Mouse (Mus musculus) inflammation-experienced regulatory T-cells, adult 6 months (primary cell): ENCODE data around the gene 7420426K07Rik. TPM values are rescaled to one million over a fixed set of nuclear protein-coding genes. Genes with fewer than 3 reads are reported as not detected.

Experiments
- ATAC-seq: one replicate; pipeline ENCODE4 v1.8.0; 2017
- polyA plus RNA-seq, 3 experiments: library from polyadenylated mRNA; unstranded; fragments of 100-300 nt; shearing (Covaris generic); gene quantifications; one replicate each; pipeline ENCODE4 v1.2.1; 2017

Gene 7420426K07Rik
- polyA plus RNA-seq, result not detected

DNA sequence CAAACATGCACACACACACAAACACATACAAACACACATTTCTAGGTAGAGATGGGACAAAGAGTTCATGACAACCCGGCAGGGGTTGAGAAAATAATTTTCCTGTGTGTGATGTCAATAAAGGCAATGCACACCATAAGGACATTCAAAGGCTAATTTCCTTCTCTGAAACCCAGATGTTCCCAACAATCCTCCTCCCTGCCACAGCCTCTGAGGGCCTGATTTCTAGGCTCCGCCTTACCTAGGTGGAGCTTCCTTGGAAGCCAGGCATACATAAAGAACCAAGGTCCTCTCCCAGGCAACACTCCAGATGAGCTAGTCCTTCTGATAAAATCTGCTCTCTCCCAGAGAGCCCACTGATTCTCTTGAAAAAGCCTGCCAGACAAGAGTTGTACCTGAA, at the start of gene 7420426K07Rik:
Gene 7420426K07Rik (plus strand): TSS at position 301 of the 400 bp plus-strand sequence.
- ATAC-seq, result no peak

DNA sequence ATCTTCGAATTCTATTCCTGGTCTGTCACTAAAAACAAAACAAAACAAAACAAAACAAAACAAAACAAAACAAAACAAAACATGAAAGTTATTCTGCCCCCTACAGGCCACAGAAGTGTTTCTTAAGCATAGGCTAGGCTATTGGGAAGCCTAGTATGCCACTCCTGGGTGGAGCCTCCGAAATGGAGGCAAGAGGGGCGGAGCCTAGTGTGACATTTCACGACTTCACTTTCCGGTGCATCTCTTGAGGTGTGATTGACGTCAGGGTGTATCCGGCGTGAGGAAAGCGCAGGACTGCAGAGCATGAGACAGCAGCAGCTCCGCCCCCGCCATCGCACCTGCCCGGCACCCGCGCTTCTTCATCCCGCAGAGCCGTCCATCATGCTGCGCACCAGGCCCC, 46.7 kb upstream of the 7420426K07Rik start, which contains the start of gene Prr23a2:
Gene Prr23a2 (plus strand): TSS at position 285 of the 400 bp plus-strand sequence.
- ATAC-seq, result no peak

DNA sequence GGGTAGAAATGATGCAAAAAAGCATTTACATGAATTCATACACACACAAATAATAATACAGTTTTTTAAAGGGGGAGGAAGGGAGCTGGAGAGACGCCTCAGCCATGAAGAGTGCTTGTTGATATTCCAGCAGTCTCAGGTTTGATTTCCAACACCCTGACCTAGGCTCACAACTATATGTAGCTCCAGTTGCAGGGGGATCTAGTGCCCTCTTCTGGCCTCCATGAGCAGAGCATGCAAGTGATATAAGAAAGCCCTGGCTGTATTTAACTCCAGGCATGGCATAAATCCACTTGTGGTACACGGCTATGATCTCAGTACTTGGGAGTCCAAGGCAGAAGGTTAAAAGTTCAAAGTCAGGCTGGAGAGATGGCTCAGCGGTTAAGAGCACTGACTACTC, 39.5 kb upstream of the 7420426K07Rik start:
- no peak for ATAC-seq

DNA sequence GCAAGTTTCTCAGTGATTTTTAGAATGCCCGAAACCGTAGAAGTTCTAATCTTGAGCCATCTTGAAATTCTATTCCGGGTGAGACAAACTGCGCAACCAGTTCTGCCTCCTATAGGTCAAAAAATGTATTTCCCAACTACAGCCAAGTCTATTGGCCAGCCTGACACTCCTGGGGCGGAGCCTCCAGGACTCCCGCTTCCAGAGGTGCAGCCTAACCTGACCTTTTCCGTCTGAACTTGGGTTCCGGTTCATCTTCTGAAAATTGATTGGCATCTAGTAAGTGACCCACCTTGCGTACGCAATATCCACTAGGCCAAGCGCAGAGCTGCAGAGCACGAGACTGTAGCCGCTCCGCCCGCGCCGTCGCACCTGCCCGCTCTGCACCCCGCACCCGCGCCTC, 38.3 kb upstream of the 7420426K07Rik start, which contains the start of gene Prr23a3:
Gene Prr23a3 (plus strand): TSS at position 197 of the 400 bp plus-strand sequence.
- ATAC-seq, result no peak

DNA sequence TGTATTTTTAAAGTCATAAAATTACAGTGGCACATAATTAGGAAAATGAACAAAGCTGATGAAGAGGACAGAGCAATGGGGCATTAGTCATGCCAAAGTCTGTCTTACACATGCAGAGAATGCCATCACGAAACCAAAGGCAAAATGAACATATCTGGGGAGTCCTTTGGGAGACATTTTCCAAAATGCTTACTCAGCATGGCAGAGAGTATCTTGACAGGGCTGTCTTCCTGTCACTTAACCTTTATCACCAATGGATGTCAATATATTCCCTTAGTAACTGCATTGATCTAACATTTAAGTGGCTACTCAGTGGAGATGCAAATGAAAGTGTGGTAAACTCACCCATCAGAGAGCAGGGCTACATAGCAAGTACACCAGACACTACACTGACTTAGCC, 1.4 kb upstream of the 7420426K07Rik start:
- no peak for ATAC-seq

DNA sequence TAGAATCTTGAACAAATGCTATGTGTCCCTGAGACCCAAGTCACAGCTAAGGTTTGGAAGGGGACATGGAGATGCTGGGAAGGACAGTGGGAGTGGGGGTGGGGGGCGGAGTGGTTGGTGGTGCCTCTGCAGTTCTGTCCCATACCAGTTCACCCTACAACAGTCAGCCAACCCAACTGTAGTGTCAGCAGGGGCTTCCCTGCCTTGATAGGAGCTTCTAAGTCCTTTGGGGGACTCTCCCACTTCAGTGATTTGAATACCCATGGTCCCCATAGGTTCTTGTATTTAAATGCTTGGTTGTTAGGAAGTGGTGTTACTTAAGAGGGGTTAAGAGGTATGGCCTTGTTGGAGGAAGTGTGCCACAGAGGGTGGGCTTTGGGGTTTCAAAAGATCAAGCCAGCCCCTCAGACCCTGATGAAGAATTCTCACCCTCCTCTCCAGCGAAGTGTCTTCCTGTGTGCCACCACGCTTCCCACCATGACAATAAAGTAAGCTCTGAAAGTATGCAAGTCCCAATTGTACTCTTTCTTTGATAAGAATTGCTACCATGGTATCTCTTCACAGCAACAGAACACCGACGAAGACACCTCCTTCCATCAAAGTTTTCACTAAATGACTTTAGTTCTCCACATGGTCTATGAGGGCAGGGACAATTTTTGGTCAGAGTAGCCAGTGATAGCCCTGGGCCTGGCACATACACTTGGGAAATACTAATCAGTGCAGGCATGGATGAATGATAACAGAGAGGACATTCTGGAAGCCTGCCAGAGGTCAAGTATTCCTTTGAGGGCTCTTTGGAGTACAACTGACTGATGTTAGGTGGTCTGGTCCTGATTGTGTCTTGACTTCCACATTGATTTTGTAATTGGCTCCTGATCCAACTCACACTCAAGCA, 18.0 kb downstream of the 7420426K07Rik start:
- ATAC-seq, result no peak

DNA sequence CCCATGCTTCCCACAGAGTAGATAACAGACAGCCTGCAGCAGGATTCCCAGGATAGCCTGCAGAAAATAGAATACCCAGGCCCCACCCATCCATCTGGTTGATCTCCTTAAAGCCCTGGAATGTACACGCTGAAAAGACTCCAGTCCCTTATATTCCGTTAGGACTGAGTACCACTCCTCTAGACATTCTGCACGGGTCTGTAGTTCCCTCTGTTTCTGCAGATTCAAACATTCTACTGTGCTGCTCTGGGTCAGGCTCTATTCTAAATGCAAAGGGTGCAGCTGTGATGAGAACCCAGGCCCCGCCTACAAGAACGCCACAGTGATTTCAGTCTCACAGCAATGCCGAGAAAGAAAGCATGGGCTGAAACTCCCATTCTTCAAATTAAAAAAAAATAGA, 20.2 kb downstream of the 7420426K07Rik start:
- no peak for ATAC-seq

DNA sequence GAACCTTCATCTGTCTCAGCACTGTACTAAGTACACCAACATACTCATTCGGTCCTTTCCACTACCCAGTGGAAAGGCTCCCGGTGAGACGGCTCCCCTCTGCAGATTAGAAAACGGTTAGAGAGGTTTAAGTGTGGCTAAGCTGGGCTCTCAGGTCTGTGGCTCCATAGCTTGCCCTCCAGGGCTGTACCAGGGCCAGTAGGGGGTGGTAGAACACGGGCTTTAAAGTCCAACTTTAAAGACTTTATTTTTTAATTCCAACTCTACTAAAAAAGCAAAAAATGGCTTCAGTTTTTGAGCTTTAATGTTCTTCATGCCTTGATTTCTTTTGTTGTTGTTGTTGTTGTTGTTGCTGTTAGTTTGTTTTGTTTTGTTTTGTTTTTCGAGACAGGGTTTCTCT, 21.3 kb downstream of the 7420426K07Rik start:
- no peak for ATAC-seq

DNA sequence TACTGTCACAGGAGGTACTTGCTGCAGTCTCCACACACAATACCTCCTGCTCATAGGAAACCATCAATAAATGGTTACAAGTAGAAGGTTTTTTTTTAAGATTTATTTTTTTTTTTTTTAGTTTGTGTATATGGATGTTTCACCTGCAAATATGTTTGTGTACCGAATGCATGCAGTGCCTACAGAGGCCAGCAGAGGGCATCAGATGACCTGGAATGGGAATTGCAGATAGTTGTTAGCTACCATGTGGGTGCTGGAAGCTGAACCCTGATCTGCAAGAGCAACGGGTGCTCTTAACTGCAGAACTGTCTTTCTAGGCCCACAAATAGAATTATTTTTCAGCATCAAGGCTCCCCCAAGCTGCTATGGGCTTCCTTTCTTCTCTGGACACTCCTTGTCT, 26.6 kb downstream of the 7420426K07Rik start:
- no peak for ATAC-seq

DNA sequence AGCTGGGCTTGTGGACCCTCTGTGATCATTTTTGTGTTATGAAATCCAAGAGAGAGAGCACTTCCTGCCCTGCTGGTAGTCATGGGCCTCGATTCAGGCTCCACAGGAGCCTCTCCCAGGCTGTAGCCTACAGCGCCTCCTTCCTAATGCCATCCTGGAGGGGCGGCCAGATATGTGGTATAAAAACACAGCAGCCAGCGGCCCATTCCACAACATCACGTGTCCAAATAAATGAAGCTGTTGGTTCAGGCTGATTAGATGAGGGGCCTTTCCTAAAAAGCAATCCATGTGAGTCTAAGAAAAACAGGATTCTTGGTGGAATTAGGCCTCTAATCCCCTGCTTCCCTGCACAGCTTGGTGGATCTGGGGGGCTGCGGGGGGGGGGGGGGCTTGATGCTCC, 30.0 kb downstream of the 7420426K07Rik start:
- ATAC-seq, result no peak

DNA sequence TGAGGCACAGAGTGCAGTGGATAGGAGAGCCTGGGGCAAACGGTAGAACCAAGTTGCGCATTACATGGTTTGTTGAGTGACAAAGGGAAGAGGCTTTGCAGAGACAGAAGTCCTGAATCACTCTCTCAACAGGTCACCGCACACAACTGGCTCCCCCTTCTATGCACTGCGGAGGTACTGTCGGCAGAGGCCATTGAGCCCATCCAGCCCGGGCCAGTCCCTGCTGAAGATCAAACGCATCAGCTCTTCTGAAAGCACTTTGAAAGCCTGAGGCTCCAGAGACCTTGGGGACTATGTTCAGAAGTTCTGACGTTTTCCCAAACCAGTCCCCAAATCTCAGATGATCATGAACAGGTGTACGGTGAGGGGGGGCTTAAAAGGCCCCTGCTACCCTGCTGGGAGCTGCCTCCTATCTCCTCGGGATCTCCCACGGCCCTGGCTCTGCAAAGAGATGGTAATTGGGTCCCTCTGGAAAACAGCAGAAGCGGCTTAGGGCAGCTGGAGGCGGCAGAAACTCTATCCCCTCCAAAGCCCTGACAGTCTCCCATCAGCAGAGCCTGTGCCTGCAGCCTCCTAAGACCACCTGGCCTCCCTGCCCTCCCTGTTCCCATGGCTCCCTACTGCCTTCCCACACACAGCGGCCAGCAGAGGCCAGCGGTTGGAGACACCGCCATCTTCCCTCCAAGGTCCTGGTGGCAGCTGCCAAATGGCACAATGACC, 32.4 kb downstream of the 7420426K07Rik start:
- no peak for ATAC-seq

DNA sequence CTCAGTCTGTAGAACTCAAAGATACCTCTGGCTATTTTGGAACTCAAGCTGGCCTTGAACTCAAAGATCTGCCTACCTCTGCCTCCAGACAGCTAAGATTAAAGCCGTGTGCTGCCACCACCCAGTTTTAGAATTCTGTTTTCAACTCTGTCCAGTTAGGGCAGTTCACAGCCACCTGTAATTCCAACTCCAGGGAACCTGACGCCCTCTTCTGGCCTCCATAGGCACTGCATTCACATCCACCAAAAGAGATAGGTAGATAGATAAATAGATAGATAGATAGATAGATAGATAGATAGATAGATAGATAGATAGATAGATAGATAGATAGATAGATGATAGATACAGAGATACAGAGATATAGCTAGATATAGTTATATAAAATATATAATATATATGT, 36.4 kb downstream of the 7420426K07Rik start:
- ATAC-seq, result no peak

DNA sequence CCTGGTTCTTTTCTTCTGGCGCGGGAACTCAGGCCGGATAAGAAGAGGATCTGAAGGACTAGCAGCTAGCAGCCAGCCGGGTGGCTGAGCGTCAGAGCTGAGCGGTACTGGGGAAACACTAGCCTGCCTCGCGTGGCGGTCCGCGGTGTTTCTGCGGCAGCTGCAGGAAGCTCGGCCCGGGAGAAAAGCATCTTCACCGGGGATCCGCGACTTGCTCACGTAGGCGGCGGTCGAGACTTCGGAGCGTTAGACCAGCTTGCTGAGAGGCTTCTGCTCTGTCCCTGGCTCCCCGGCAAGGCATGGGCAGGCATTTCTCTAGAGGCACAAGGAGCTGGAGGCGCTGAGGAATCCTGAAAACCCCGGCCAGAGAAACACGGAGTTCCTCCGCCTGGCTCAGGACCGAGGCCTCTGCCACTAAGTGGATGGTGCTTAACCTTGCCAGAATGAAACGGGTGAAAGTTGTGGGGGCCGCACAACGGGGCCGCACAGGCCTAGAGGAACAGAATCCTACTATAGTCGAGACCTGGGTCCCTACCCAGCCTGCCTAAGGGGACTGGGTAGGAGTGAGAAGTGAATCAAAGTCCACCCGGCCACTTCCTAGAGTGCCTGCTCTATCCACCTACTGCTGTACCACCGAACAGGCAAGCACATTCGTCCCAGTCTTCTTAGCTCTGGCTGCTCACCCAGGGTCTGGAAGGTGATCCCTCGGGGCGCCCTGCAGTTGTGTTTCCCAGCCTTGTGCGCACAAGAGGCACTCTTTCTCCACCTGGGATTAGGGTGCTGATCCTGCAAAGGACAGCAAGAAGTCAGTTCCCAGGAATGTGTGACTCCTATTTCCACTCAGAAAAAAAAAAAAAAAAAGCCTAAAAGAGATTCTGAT, 49.5 kb downstream of the 7420426K07Rik start:
- peak; percentile 40 for ATAC-seq

DNA sequence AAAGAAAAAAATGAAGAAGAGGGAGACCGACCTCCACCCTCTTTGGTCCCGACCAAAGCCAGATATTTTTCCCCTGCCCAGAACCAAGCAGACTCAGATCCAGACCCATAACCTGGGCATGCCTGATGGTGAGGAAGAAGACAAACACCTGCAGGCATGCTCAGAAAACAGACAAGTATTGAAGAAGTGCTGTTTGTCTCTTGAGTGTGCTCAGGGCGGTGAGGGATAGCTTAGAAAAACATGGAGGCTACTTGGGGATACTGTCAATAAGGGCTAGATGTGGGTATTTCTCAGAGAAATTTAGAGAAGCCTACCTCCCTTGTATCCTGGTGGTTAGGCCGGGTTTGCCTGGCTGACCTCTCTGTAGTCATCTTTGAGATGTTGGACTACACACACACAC, 50.4 kb downstream of the 7420426K07Rik start:
- ATAC-seq, result no peak

DNA sequence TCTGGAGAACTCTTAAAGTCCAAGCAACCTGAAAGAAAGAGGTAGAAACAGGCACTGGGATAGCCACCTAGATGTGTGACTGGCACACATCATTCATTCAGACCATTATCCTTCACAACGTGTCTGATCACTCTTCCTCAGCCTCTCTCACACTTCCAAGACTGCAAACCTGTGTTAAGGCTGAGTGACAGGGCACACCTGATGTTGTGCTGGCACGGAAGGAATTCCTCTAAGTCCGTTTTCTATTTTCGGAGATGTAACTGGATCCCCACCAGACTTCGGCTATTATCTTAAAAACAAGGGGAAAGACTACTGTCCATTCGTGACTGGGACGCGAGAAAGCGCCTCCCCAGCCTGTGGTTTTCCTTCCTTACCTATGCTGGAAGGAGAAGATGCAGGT, 50.9 kb downstream of the 7420426K07Rik start:
- no peak for ATAC-seq

Other genes starting within 250 kb of the 7420426K07Rik start
- gene Prr23a1, start 60.6 kb upstream of the 7420426K07Rik start, polyA plus RNA-seq, result not detected
- not detected for gene Prr23a2, start 46.6 kb upstream of the 7420426K07Rik start, polyA plus RNA-seq
- not detected for gene Prr23a3, start 38.4 kb upstream of the 7420426K07Rik start, polyA plus RNA-seq
- gene Foxl2, start 52.2 kb downstream of the 7420426K07Rik start, polyA plus RNA-seq, result not detected
- 10 to 100 TPM; 51.4 to 76.6 (median 60.3) TPM for gene Faim, start 83.3 kb downstream of the 7420426K07Rik start, polyA plus RNA-seq
- 1 to 10 TPM in 1 of 3 experiments, under 1 TPM in 2; 0.54 to 1.6 (median 0.88) TPM for gene Gm1123, start 132.6 kb downstream of the 7420426K07Rik start, polyA plus RNA-seq
- gene Pik3cb, start 237.5 kb downstream of the 7420426K07Rik start, polyA plus RNA-seq, result under 1 TPM; 0.42 to 0.63 (median 0.48) TPM